Mouse (Mus musculus): ENCODE measurements around the gene Dph1.

GRCm38 (mm10) chr11:75203926-75204325 is 12.9 kb upstream of the Dph1 start:
- TF ChIP-seq CTCF (IDR thresholded peaks at IDR 0.05; ENCODE audit: low read depth, low read length) (no peak), TAL1 (conservative IDR thresholded peaks at IDR 0.05; ENCODE audit: low read depth, low read length) (no peak), GATA1 (IDR thresholded peaks at IDR 0.05; ENCODE audit: borderline replicate concordance, low read length) (no peak)
